Mouse (Mus musculus): ENCODE results near the gene Gm20388. TPM values are rescaled to one million over a fixed set of nuclear protein-coding genes. Genes with fewer than 3 reads are reported as not detected.
"Not testable (repeated sequence)": the region's sequence is repeated elsewhere in the genome, so short reads cannot be mapped to it uniquely, and the experiment has no call there.

The Gm20388 gene
- total RNA-seq, 2 experiments from 2014 or later, result 12.7 TPM; not detected in 1

DNA sequence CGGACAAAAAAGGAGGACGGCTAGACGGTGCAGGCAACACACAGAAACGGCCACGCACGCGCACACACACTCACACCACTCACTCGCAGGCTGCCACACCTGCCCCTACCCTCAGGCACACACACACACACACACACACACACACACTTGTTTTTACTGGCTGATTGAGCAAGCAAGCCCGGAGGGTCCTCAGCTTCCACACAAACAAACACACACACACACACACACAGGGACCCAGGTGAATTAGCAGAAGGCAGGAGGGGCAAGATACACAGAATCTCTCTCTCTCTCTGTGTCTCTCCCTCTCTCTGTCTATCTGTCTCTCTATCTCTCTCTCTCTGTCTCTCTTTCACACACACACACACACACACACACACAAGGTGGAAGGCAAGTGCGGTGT is 3664.7 kb downstream of the Gm20388 start:
- peak in 1 of 2 experiments; percentile 1 for DNase-seq

- DNase-seq, result peak; percentile 24 to 51
Observed at GRCm38 (mm10) chr8:123600666-123601172, 3690.1 kb downstream of the Gm20388 start.

GRCm38 (mm10) chr8:123601457-123601856 is 3690.8 kb downstream of the Gm20388 start:
- not testable (repeated sequence) for DNase-seq

DNA sequence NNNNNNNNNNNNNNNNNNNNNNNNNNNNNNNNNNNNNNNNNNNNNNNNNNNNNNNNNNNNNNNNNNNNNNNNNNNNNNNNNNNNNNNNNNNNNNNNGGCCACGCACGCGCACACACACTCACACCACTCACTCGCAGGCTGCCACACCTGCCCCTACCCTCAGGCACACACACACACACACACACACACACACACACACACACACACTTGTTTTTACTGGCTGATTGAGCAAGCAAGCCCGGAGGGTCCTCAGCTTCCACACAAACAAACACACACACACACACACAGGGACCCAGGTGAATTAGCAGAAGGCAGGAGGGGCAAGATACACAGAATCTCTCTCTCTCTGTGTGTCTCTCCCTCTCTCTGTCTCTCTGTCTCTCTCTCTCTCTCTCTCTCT is 3702.0 kb downstream of the Gm20388 start:
- not testable (repeated sequence) for DNase-seq

- not testable (repeated sequence) for DNase-seq
Observed at GRCm38 (mm10) chr8:123623523-123623922, 3712.9 kb downstream of the Gm20388 start.

DNA sequence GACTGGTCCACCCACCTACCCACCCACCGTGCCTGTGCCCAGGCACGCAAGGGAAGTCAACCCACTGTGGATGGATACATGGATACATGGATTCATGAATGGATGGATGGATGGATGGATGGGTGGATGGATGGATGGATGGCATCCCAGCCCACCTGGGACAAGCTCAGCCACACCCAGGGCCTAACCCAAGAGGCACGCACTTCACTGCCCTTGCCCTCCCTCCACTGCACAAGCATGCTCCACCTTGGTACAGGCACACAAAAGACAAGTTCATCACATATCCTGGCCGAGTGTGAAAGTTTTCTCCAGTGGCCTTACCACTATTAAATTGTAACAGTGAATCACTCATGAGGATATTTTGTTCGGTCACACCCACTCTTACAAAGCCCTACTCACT is 3713.6 kb downstream of the Gm20388 start:
- DNase-seq, result no peak

- DNase-seq, result no peak
Observed at GRCm38 (mm10) chr8:123624702-123625101, 3714.1 kb downstream of the Gm20388 start.

- no peak for DNase-seq
Observed at GRCm38 (mm10) chr8:123625717-123626116, 3715.1 kb downstream of the Gm20388 start.

GRCm38 (mm10) chr8:123627410-123628147 is 3716.9 kb downstream of the Gm20388 start:
- no peak for DNase-seq

- peak in 1 of 2 experiments; percentile 50 for DNase-seq
Observed at GRCm38 (mm10) chr8:123628253-123628967, 3717.8 kb downstream of the Gm20388 start.

DNA sequence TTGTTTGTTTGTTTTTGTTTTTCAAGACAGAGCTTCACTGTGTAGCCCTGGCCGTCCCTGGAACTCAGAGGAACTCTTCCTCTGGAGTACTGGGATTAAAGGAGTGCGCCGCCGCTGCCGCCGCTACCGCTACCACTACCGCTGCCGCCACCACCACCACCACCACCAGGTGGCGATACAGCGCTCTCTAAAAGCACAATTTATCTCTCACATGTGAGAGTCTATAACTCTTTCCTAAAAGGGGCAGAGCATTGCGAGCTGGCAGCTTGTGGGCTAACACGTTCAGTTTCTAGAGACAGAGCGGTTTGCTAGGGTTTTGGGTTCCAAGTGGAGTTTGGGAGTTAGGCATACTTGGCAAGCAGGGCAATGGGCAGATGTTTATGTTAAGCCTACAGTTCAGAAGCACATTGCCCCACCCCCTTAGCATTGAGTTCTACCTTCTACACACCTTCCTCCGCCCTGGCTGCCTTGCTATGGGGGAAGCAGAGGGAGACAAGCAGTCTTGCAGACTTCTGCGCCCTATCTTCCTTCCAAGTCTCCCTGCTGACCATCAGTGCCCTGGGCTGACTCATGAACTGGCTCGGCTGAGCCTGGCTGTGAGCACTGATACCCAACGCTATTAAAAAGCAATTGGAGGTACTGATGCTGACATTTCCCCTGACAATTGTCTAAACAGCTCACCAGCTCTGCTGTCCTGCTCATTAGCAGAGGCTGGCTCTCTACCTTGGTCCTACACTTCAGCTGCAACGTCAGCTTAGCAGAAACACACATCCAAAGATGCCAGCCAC is 3718.5 kb downstream of the Gm20388 start:
- peak; percentile 69 to 81 for DNase-seq

- DNase-seq, result no peak
Observed at GRCm38 (mm10) chr8:123630058-123630457, 3719.4 kb downstream of the Gm20388 start.

- no peak for DNase-seq
Observed at GRCm38 (mm10) chr8:123630841-123631251, 3720.2 kb downstream of the Gm20388 start.

DNA sequence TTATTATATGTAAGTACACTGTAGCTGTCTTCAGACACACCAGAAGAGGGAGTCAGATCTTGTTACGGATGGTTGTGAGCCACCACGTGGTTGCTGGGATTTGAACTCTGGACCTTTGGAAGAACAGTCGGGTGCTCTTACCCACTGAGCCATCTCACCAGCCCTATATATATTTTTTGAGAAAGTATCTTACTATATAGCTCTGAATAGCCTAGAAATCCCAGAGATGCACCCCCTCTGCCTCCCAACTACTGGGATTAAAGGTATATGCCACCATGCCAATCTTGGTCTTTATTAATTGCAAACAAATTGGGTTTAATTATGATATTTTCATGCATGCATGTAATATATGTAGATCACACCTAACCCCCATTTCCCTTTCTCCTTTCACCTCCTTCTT is 3721.1 kb downstream of the Gm20388 start:
- DNase-seq, result not testable (repeated sequence)

DNA sequence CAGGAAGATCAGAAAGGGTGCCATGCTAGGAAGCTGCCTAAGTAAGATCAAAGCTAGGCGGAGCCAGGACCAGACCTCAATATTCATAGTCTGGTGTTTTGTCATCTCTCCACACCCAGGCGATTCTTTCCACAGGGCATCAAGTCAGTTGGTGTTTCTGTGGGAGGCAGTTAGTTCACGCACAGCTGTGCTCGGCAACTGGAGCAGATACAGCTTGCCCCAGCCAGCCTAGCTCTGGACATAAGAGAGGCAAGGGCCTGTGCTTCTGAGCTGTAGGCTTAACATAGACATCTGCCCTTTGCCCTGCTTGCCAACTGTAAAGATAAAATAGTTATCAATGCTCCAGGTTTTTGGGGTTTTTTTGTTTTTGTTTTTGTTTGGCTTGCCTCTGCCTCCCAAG is 3721.6 kb downstream of the Gm20388 start:
- DNase-seq, result no peak

DNA sequence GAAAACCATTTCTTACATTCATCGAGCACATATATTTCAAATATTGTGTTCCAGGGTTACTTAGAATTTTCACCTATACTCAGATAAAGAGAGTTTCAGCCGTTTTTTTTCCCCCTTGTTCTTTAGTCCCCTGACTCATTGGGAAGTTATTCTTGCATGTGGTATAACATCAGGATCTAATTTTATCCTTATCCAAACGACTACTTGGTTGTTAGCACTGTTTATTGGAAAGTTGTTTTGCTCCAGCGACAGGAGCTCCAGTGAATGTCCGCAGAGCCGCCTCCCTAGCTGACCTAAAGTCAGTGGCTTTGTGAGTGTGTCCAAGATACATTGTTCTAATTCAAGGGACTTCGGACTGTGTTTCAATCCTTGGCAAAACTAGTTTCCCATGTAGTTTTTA is 3723.2 kb downstream of the Gm20388 start:
- DNase-seq, result no peak

DNA sequence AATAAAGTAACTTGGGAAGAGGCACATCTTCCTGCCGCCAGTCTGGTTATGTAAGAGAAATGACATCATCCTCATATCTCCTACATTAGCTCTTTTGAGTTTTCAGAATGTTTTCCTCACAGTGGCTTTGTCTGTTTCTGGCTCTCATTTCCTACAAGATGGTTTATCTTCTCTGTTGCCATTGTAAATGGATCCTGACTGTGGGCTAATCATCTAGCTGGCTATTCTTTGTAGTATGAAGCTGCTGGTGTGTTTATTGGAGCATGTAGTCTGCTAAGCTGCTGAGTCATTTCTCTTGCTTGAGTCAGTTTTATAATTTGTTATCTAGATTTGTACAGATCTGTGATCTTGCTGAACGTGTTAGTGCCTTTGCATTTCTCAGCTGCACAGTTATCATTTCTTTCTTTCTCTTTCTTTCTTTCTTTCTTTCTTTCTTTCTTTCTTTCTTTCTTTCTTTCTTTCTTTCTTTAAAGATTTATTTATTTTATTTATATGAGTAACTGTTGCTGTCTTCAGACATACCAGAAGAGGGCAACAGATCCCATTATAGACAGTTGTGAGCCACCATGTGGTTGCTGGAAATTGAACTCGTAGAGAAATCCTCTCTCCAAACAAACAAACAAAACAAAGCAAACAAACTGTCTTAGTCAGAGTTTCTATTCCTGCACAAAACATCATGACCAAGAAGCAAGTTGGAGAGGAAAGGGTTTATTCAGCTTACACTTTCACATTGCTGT is 3723.9 kb downstream of the Gm20388 start:
- no peak for DNase-seq

DNA sequence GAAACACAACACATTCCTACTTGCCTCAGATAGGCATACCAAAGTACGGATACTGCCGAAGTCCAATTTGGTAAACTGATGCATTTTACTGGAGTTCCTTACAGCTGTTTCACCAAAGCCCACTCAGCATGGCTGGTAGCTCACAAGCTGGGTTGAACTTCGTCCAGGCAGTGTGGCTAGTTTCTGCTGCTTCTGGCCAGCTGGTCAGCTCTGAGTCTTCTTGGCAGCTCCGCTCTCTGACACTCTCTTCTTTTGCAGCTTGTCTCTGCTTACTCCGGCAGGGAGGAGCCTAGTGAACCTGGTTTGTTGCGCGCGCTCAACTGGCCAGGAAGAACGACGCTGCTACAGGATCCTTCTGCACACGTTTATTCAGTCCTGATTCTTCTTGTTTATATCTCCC is 3725.0 kb downstream of the Gm20388 start:
- DNase-seq, result no peak

DNA sequence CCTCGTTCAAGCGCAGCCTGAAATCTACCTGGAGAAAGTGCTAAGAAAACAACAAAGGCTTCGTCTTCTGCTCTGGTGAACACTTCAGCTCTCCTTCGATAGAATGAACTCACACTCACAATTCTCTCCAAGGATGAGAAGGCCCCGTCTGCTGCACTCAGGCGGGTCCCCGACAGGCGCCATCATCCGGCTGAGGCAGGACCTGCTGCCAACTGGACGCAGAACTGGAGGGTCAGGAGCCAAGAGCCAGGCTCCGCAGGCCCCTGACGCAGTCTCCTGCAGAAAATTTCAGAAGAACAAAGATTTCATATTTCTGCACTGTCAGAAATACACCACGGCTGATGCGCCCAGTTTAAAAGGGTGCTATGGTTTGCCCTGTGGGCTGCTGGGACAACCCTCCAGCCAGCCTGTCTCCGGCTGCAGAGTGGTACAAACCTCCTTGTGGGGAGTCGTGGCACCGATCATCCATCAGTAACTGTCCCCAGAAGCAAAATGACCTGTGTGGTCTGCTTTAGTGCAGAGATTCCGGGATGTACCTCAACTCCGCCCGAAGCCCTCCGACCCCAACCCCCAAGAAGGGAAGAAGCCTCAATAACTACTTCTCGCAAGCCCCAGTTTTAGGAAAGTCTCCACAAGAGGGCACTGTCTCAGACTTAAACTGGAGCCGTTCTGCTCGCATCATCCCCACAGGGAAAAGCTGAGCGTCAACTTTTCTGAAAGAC is 3732.8 kb downstream of the Gm20388 start:
- DNase-seq, result peak; percentile 53 to 64

DNA sequence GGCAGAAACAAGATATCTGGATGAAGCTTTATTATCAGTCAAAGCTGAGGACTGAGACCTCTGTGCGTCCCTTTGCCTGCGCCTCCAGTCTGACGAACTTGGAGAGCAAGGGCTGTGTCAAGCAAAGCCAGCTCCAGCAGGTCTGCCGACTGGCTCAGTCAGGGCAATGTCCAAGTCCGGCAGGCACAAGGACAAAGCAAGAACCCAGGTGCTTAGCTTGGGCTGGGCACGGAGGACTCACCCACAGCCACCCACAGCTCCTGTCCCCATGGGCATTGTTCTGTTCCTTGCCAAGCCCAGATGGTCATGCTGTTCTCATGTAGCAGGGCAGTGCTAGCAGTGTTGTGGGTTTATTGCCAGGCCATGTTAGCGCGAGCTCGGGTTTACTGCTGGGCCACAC is 3734.6 kb downstream of the Gm20388 start:
- DNase-seq, result no peak
